Mouse (Mus musculus): Measurements from ENCODE around the gene Carns1. TPM values are rescaled to one million over a fixed set of nuclear protein-coding genes. Genes with fewer than 3 reads are reported as not detected.

Gene Carns1
- polyA plus RNA-seq, 1 experiment from 2014 or later: 2.0 TPM

- no peak for ATAC-seq (replicated peaks; ENCODE audit: insufficient number of reproducible peaks, low FRiP score, low TSS enrichment, low read depth)
- peak within 1 kb of the TSS; percentile 58 for H3K4me2 ChIP-seq (ENCODE audit: low read depth, low read length)
- WGBS: 67% methylated on average over 4 of the region's 4 CpGs
Observed at GRCm38 (mm10) chr19:4190831-4191334, 15.6 kb upstream of the Carns1 start, which contains the start of gene Tbc1d10c. Tbc1d10c (minus strand) TSS chr19:4191284.

DNA sequence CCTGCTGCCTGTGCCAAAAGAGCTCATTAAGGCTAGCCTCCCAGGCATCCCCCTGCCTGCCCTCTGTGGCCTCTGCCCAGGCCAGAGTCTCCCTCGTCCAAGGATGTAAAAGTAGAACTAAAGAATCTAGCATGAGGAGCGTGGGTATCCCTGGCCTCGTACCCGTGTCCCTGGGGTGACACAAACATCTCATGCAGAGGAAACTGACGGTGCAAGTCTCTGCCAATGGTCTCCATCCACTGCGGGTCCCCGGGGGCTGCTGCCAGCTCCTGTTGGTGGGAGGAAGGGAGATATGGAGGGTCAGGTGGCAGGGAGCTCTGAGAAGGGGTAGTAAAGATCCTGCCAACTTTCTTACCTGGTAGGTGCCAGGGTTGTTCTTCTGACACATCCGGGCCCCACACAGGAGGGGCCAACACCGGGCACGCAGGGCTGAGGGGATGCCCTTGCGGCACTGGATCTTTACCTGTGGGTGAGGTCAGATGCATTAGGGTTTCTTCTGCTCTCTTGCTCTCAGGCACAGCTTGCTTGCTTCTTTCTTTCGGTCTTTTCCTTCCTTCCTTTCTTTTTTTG is 13.9 kb upstream of the Carns1 start:
- Histone ChIP-seq H3K9me3 (replicated peaks; ENCODE audit: control insufficient read depth, low read length) (no peaks in the 10 kb centered on the region), H3K4me3 (ENCODE audit: low read depth, low read length) (no peak overlapping the region), H3K36me3 (replicated peaks; ENCODE audit: control insufficient read depth, insufficient read depth, low read depth, low read length) (no peaks in the 10 kb centered on the region), H3K4me1 (ENCODE audit: control insufficient read depth, insufficient read depth, low read length) (peaks cover 3% of the 10 kb centered on the region), H3K27ac (replicated peaks; ENCODE audit: low read depth, low read length) (no peak overlapping the region), H3K4me2 (ENCODE audit: low read depth, low read length) (no peak overlapping the region), H3K27me3 (ENCODE audit: control insufficient read depth, insufficient read depth, low read length) (no peaks in the 10 kb centered on the region), H3K9ac (replicated peaks; ENCODE audit: low read length) (no peak overlapping the region)
- 79% methylated on average over 10 of the region's 12 CpGs for WGBS
- ATAC-seq (replicated peaks; ENCODE audit: insufficient number of reproducible peaks, low FRiP score, low TSS enrichment, low read depth) (no peak), DNase-seq (ENCODE audit: low spot score) (no peak)

More at GRCm38 (mm10) chr19:4190831-4191334, 15.6 kb upstream of the Carns1 start, which contains the start of gene Tbc1d10c:
- peak within 1 kb of the TSS; percentile 97 for H3K4me3 ChIP-seq (ENCODE audit: low read depth, low read length)
- peak within 1 kb of the TSS; percentile 90 for H3K27ac ChIP-seq (replicated peaks; ENCODE audit: low read depth, low read length)
- peaks cover 3% of the 10 kb centered on the region for H3K4me1 ChIP-seq (ENCODE audit: control insufficient read depth, insufficient read depth, low read length)
- no peaks in the 10 kb centered on the region for H3K9me3 ChIP-seq (replicated peaks; ENCODE audit: control insufficient read depth, low read length)
- H3K36me3 ChIP-seq (replicated peaks; ENCODE audit: control insufficient read depth, insufficient read depth, low read depth, low read length): peaks cover 13% of the 10 kb centered on the region
- no peak for DNase-seq (ENCODE audit: low spot score)
- peak within 1 kb of the TSS; percentile 96 for H3K9ac ChIP-seq (replicated peaks; ENCODE audit: low read length)
- H3K27me3 ChIP-seq (ENCODE audit: control insufficient read depth, insufficient read depth, low read length): no peaks in the 10 kb centered on the region

- H3K4me2 ChIP-seq (ENCODE audit: low read depth, low read length): no peak overlapping the region
- 63% methylated on average over 3 of the region's 3 CpGs for WGBS
- H3K4me3 ChIP-seq (ENCODE audit: low read depth, low read length): no peak overlapping the region
- ATAC-seq (replicated peaks; ENCODE audit: insufficient number of reproducible peaks, low FRiP score, low TSS enrichment, low read depth): no peak
- DNase-seq (ENCODE audit: low spot score): no peak
- no peak overlapping the region for H3K9ac ChIP-seq (replicated peaks; ENCODE audit: low read length)
- no peak overlapping the region for H3K27ac ChIP-seq (replicated peaks; ENCODE audit: low read depth, low read length)
- H3K4me1 ChIP-seq (ENCODE audit: control insufficient read depth, insufficient read depth, low read length): no peaks in the 10 kb centered on the region
- no peaks in the 10 kb centered on the region for H3K27me3 ChIP-seq (ENCODE audit: control insufficient read depth, insufficient read depth, low read length)
- H3K36me3 ChIP-seq (replicated peaks; ENCODE audit: control insufficient read depth, insufficient read depth, low read depth, low read length): no peaks in the 10 kb centered on the region
- H3K9me3 ChIP-seq (replicated peaks; ENCODE audit: control insufficient read depth, low read length): no peaks in the 10 kb centered on the region
Observed at GRCm38 (mm10) chr19:4187303-4187702, 12.0 kb upstream of the Carns1 start.

- Histone ChIP-seq H3K36me3 (replicated peaks; ENCODE audit: control insufficient read depth, insufficient read depth, low read depth, low read length) (no peaks in the 10 kb centered on the region), H3K4me2 (ENCODE audit: low read depth, low read length) (no peak overlapping the region)
- WGBS: 54% methylated on average over 15 of the region's 15 CpGs
Observed at GRCm38 (mm10) chr19:4184976-4185975, 10.0 kb upstream of the Carns1 start.

GRCm38 (mm10) chr19:4183689-4184088 is 8.4 kb upstream of the Carns1 start:
- Histone ChIP-seq H3K4me3 (ENCODE audit: low read depth, low read length) (no peak overlapping the region), H3K4me1 (ENCODE audit: control insufficient read depth, insufficient read depth, low read length) (no peaks in the 10 kb centered on the region), H3K9ac (replicated peaks; ENCODE audit: low read length) (no peak overlapping the region), H3K27ac (replicated peaks; ENCODE audit: low read depth, low read length) (no peak overlapping the region), H3K4me2 (ENCODE audit: low read depth, low read length) (no peak overlapping the region), H3K36me3 (replicated peaks; ENCODE audit: control insufficient read depth, insufficient read depth, low read depth, low read length) (no peaks in the 10 kb centered on the region), H3K27me3 (ENCODE audit: control insufficient read depth, insufficient read depth, low read length) (no peaks in the 10 kb centered on the region), H3K9me3 (replicated peaks; ENCODE audit: control insufficient read depth, low read length) (no peaks in the 10 kb centered on the region)
- no peak for ATAC-seq (replicated peaks; ENCODE audit: insufficient number of reproducible peaks, low FRiP score, low TSS enrichment, low read depth)
- DNase-seq (ENCODE audit: low spot score): no peak
- 64% methylated on average over 2 of the region's 2 CpGs for WGBS

More at GRCm38 (mm10) chr19:4184976-4185975, 10.0 kb upstream of the Carns1 start:
- Histone ChIP-seq H3K4me3 (ENCODE audit: low read depth, low read length) (no peak overlapping the region), H3K9ac (replicated peaks; ENCODE audit: low read length) (no peak overlapping the region), H3K9me3 (replicated peaks; ENCODE audit: control insufficient read depth, low read length) (no peaks in the 10 kb centered on the region), H3K4me1 (ENCODE audit: control insufficient read depth, insufficient read depth, low read length) (no peaks in the 10 kb centered on the region), H3K27ac (replicated peaks; ENCODE audit: low read depth, low read length) (no peak overlapping the region), H3K27me3 (ENCODE audit: control insufficient read depth, insufficient read depth, low read length) (no peaks in the 10 kb centered on the region)
- ATAC-seq (replicated peaks; ENCODE audit: insufficient number of reproducible peaks, low FRiP score, low TSS enrichment, low read depth) (no peak), DNase-seq (ENCODE audit: low spot score) (no peak)

DNA sequence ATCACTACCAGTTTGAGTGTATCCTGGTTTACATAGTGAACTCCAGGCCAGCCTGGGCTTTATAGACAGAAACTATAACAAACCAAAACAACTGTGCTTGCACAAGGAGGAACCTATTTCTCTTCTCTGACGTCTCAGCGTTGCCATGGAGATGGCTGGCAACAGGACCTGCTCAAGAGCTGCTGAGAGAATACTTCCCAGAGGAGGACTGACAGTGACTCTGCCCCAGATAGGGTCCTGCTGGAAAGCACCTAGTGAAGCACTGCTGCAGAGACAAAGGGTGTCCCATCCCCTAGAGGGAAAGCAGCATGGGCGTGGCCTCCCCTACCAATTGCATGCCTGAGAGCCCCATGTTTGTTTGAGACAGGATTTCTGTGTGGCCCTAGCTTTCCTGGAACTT is 6.6 kb upstream of the Carns1 start:
- DNase-seq (ENCODE audit: low spot score) (peak; percentile 41), ATAC-seq (replicated peaks; ENCODE audit: insufficient number of reproducible peaks, low FRiP score, low TSS enrichment, low read depth) (no peak)
- no peaks in the 10 kb centered on the region for H3K4me1 ChIP-seq (ENCODE audit: control insufficient read depth, insufficient read depth, low read length)
- no peaks in the 10 kb centered on the region for H3K36me3 ChIP-seq (replicated peaks; ENCODE audit: control insufficient read depth, insufficient read depth, low read depth, low read length)
- no peaks in the 10 kb centered on the region for H3K27me3 ChIP-seq (ENCODE audit: control insufficient read depth, insufficient read depth, low read length)
- no peak overlapping the region for H3K9ac ChIP-seq (replicated peaks; ENCODE audit: low read length)
- H3K27ac ChIP-seq (replicated peaks; ENCODE audit: low read depth, low read length): no peak overlapping the region
- H3K4me3 ChIP-seq (ENCODE audit: low read depth, low read length): no peak overlapping the region
- WGBS: 37% methylated on average over 3 of the region's 3 CpGs
- H3K4me2 ChIP-seq (ENCODE audit: low read depth, low read length): no peak overlapping the region
- H3K9me3 ChIP-seq (replicated peaks; ENCODE audit: control insufficient read depth, low read length): no peaks in the 10 kb centered on the region

DNA sequence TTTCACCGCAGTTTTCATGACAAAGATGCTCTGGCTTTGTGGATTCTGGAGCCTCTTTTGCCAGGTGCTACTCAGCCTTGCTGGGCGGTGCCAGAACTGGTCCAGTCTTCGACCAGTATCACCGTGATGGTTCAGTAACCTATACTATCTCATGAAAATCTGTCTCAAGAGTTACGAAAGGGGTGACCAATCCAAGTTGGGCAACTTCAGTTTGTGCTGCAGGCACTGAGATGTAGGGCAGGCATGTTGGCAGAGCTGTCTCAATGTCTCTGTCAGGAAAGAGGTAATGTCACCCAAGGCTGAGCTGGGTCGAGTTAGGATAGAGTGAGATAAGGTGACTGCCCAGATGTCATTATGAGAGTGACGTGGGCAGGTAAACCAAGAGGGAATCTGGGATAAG is 5.1 kb upstream of the Carns1 start:
- H3K9ac ChIP-seq (replicated peaks; ENCODE audit: low read length): no peak overlapping the region
- no peak overlapping the region for H3K4me3 ChIP-seq (ENCODE audit: low read depth, low read length)
- no peak overlapping the region for H3K27ac ChIP-seq (replicated peaks; ENCODE audit: low read depth, low read length)
- H3K4me1 ChIP-seq (ENCODE audit: control insufficient read depth, insufficient read depth, low read length): no peaks in the 10 kb centered on the region
- no peaks in the 10 kb centered on the region for H3K27me3 ChIP-seq (ENCODE audit: control insufficient read depth, insufficient read depth, low read length)
- H3K9me3 ChIP-seq (replicated peaks; ENCODE audit: control insufficient read depth, low read length): no peaks in the 10 kb centered on the region
- 84% methylated on average over 7 of the region's 7 CpGs for WGBS
- H3K4me2 ChIP-seq (ENCODE audit: low read depth, low read length): no peak overlapping the region
- no peak for DNase-seq (ENCODE audit: low spot score)
- ATAC-seq (replicated peaks; ENCODE audit: insufficient number of reproducible peaks, low FRiP score, low TSS enrichment, low read depth): no peak
- H3K36me3 ChIP-seq (replicated peaks; ENCODE audit: control insufficient read depth, insufficient read depth, low read depth, low read length): no peaks in the 10 kb centered on the region

DNA sequence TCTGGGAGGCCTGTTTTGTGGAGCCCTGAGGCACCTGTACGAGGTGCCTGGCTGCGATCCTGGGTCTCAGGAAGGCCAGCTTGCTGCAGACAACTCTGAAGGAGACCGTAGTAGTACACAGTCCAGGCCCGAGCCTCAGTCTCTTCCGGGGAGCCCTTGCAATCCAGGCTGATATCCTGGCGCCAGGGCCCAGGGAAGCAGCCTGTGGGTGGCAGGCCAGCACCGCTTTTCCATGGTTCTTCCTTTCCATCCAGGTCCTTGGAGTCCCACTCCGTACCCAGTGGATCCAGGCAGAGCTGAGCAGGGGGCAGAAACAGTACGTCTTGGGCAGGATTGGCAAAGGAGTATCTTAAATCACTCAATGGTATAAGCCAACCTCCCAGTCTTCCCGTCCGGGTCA is 2.4 kb downstream of the Carns1 start:
- 56% methylated on average over 11 of the region's 11 CpGs for WGBS
- Histone ChIP-seq H3K9ac (replicated peaks; ENCODE audit: low read length) (no peak overlapping the region; the same call in 1 of the 2 replicates), H3K4me3 (ENCODE audit: low read depth, low read length) (no peak overlapping the region), H3K27me3 (ENCODE audit: control insufficient read depth, insufficient read depth, low read length) (no peaks in the 10 kb centered on the region), H3K9me3 (replicated peaks; ENCODE audit: control insufficient read depth, low read length) (no peaks in the 10 kb centered on the region), H3K27ac (replicated peaks; ENCODE audit: low read depth, low read length) (no peak overlapping the region), H3K4me1 (ENCODE audit: control insufficient read depth, insufficient read depth, low read length) (peaks cover 6% of the 10 kb centered on the region; the same call in 1 of the 2 replicates), H3K4me2 (ENCODE audit: low read depth, low read length) (no peak overlapping the region), H3K36me3 (replicated peaks; ENCODE audit: control insufficient read depth, insufficient read depth, low read depth, low read length) (no peaks in the 10 kb centered on the region)
- ATAC-seq (replicated peaks; ENCODE audit: insufficient number of reproducible peaks, low FRiP score, low TSS enrichment, low read depth): no peak
- DNase-seq (ENCODE audit: low spot score): no peak

Measured in embryonic facial prominence, embryonic 11.5 days (tissue).